Mouse (Mus musculus) embryonic facial prominence, embryonic 11.5 days (tissue): ENCODE data around the gene Hdgfl1. TPM values are rescaled to one million over a fixed set of nuclear protein-coding genes. Genes with fewer than 3 reads are reported as not detected.

Experiments used
- ATAC-seq: fragments of 200-750 bp; cut with Nextera tagmentation; replicated peaks from 2 replicates; pipeline ENCODE4 v1.8.0; 2017; ENCODE audit warnings: low read depth; ENCODE audit not compliant: insufficient number of reproducible peaks, low FRiP score, low TSS enrichment
- DNase-seq: peaks from one replicate; pipeline ENCODE4 v3.0.0-alpha.2; 2015; ENCODE audit warnings: low spot score
- H3K27ac ChIP-seq: fragments of 300-500 bp; sonication (generic); replicated peaks from 2 replicates; pipeline ENCODE4 v1.5.1; 2014; ENCODE audit warnings: mild to moderate bottlenecking, low read depth, low read length, control low read depth
- H3K27me3 ChIP-seq: fragments of 300-500 bp; sonication (generic); 2 replicates; pipeline ENCODE4 v1.6.1; 2014; ENCODE audit warnings: mild to moderate bottlenecking, low read length, moderate library complexity, mixed read lengths; ENCODE audit not compliant: control insufficient read depth, insufficient read depth
- H3K36me3 ChIP-seq: fragments of 300-500 bp; sonication (generic); replicated peaks from 2 replicates; pipeline ENCODE4 v1.6.1; 2014; ENCODE audit warnings: low read depth, mild to moderate bottlenecking, low read length, moderate library complexity, mixed read lengths; ENCODE audit not compliant: control insufficient read depth, insufficient read depth
- H3K4me1 ChIP-seq: fragments of 300-500 bp; sonication (generic); 2 replicates; pipeline ENCODE4 v1.6.1; 2014; ENCODE audit warnings: low read length, mixed read lengths; ENCODE audit not compliant: control insufficient read depth, insufficient read depth
- H3K4me2 ChIP-seq: fragments of 300-500 bp; sonication (generic); 2 replicates; pipeline ENCODE4 v1.6.1; 2014; ENCODE audit warnings: low read depth, mild to moderate bottlenecking, control low read depth, low read length, moderate library complexity
- H3K4me3 ChIP-seq: fragments of 300-500 bp; sonication (generic); 2 replicates; pipeline ENCODE4 v1.5.1; 2014; ENCODE audit warnings: low read depth, low read length, control low read depth
- H3K9ac ChIP-seq: fragments of 300-500 bp; sonication (generic); replicated peaks from 2 replicates; pipeline ENCODE4 v1.6.1; 2014; ENCODE audit warnings: mild to moderate bottlenecking, control low read depth, low read length
- H3K9me3 ChIP-seq: fragments of 300-500 bp; sonication (generic); replicated peaks from 2 replicates; pipeline ENCODE4 v1.6.1; 2016; ENCODE audit warnings: mild to moderate bottlenecking, low read length, inconsistent platforms, mixed read lengths; ENCODE audit not compliant: control insufficient read depth
- WGBS: fragments of 180-500 bp; shearing (Covaris S2); extraction: QIAGEN DNeasy Blood & Tissue Kit; methylation state at CpG from one replicate; pipeline ENCODE4 v1.1.7; 2014; 5-methylcytosine and 5-hydroxymethylcytosine counted together
- polyA plus RNA-seq: library from polyadenylated mRNA; unstranded; fragments of >200 nt; fragmentation: Nextera tagmentation; extraction: Ambion mirVana; gene quantifications from 2 replicates; pipeline ENCODE4 v1.2.1, GENCODE M21; 2014

Hdgfl1 gene
- polyA plus RNA-seq, 1 experiment from 2014 or later: not detected

GRCm38 (mm10) chr13:26745059-26745759, 24.8 kb downstream of the Hdgfl1 start:
- Histone ChIP-seq H3K27me3 (no peaks in the 10 kb centered on the region), H3K27ac (no peak overlapping the region), H3K4me2 (no peak overlapping the region), H3K4me1 (no peaks in the 10 kb centered on the region), H3K9me3 (no peaks in the 10 kb centered on the region), H3K9ac (no peak overlapping the region), H3K4me3 (no peak overlapping the region), H3K36me3 (no peaks in the 10 kb centered on the region)
- 79% methylated on average over 5 of the region's 5 CpGs for WGBS
- ATAC-seq (no peak), DNase-seq (no peak)

- no peak overlapping the region for H3K27ac ChIP-seq
- H3K9me3 ChIP-seq: no peaks in the 10 kb centered on the region
- H3K4me3 ChIP-seq: no peak overlapping the region
- ATAC-seq: no peak
- H3K36me3 ChIP-seq: no peaks in the 10 kb centered on the region
- H3K4me1 ChIP-seq: no peaks in the 10 kb centered on the region
- no peaks in the 10 kb centered on the region for H3K27me3 ChIP-seq
- no peak for DNase-seq
- WGBS: 82% methylated on average over 1 of the region's 1 CpGs
- no peak overlapping the region for H3K9ac ChIP-seq
- H3K4me2 ChIP-seq: no peak overlapping the region
These were observed 25.9 kb downstream of the Hdgfl1 start for GRCm38 (mm10) chr13:26744068-26744467.

GRCm38 (mm10) chr13:26734981-26735380, 35.0 kb downstream of the Hdgfl1 start:
- Histone ChIP-seq H3K9me3 (no peaks in the 10 kb centered on the region), H3K27ac (no peak overlapping the region), H3K9ac (no peak overlapping the region), H3K27me3 (no peaks in the 10 kb centered on the region), H3K4me1 (no peaks in the 10 kb centered on the region), H3K4me2 (no peak overlapping the region), H3K36me3 (no peaks in the 10 kb centered on the region), H3K4me3 (no peak overlapping the region)
- 41% methylated on average over 1 of the region's 1 CpGs for WGBS
- DNase-seq (no peak), ATAC-seq (no peak)

GRCm38 (mm10) chr13:26724250-26724649, 45.7 kb downstream of the Hdgfl1 start:
- Histone ChIP-seq H3K4me3 (no peak overlapping the region), H3K4me2 (no peak overlapping the region), H3K9ac (no peak overlapping the region), H3K4me1 (no peaks in the 10 kb centered on the region), H3K27me3 (no peaks in the 10 kb centered on the region), H3K27ac (no peak overlapping the region), H3K9me3 (no peaks in the 10 kb centered on the region), H3K36me3 (no peaks in the 10 kb centered on the region)
- DNase-seq (no peak), ATAC-seq (no peak)
- 83% methylated on average over 1 of the region's 1 CpGs for WGBS

GRCm38 (mm10) chr13:26721333-26721732, 48.6 kb downstream of the Hdgfl1 start:
- Histone ChIP-seq H3K4me1 (no peaks in the 10 kb centered on the region), H3K36me3 (no peaks in the 10 kb centered on the region), H3K27me3 (no peaks in the 10 kb centered on the region), H3K27ac (no peak overlapping the region), H3K9ac (no peak overlapping the region), H3K4me3 (no peak overlapping the region), H3K4me2 (no peak overlapping the region), H3K9me3 (no peaks in the 10 kb centered on the region)
- WGBS: 49% methylated on average over 6 of the region's 6 CpGs
- DNase-seq (no peak), ATAC-seq (no peak)

GRCm38 (mm10) chr13:26720917-26721316, 49.0 kb downstream of the Hdgfl1 start:
- H3K27me3 ChIP-seq: no peaks in the 10 kb centered on the region
- H3K4me1 ChIP-seq: no peaks in the 10 kb centered on the region
- H3K4me2 ChIP-seq: no peak overlapping the region
- no peak overlapping the region for H3K27ac ChIP-seq
- no peaks in the 10 kb centered on the region for H3K36me3 ChIP-seq
- no peaks in the 10 kb centered on the region for H3K9me3 ChIP-seq
- WGBS: 65% methylated on average over 1 of the region's 1 CpGs
- DNase-seq: no peak
- no peak for ATAC-seq
- H3K9ac ChIP-seq: no peak overlapping the region
- H3K4me3 ChIP-seq: no peak overlapping the region

- no peaks in the 10 kb centered on the region for H3K4me1 ChIP-seq
- DNase-seq: no peak
- WGBS: 82% methylated on average over 5 of the region's 5 CpGs
- no peak overlapping the region for H3K4me3 ChIP-seq
- no peak overlapping the region for H3K9ac ChIP-seq
- no peaks in the 10 kb centered on the region for H3K36me3 ChIP-seq
- H3K4me2 ChIP-seq: no peak overlapping the region
- no peak overlapping the region for H3K27ac ChIP-seq
- no peak for ATAC-seq
- no peaks in the 10 kb centered on the region for H3K27me3 ChIP-seq
- H3K9me3 ChIP-seq: no peaks in the 10 kb centered on the region
These were observed 50.7 kb downstream of the Hdgfl1 start for GRCm38 (mm10) chr13:26719146-26719715.
